In the genomic region with DNA sequence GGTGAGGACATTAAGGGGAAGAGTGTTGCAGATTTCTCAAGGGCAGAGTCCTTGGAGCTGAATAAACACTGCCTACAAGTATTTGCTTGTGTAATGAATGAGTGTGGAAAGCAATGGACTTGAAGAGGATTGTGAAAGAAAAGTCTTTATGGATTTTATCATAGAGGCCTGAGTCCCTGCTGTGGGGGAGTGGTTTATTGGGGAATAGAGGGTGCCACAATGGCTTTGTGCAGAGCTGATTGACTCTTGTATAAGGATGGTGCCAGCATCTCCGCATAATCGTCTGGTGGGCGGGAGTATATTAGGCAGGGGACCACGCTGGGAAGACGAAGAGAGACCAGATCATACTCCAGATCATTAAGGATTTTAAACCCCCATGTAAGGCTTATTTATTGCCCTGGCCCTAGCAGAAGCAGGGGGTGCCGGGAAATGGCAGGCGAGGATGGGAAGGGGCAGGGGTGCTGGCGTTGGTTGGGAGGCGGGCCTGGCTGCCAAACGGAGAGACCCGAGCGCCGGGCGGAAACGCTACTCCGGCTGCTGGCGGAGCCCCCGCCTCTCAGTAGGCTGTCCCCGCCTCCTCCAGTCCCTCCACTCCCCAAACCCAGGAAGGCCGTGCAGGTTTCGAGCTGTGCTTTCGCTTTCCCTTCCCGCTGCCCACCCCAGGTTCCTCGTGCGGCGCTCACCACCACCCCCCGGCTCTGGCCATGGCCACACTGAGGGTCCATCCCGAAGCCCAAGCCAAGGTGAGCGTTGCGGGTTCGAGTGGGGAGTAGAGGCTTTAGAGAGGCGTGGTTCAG, we compare ENCODE assay signal across 1 mouse cellular context.
TF ChIP-seq lines count a peak whose summit lies in the region.

A gene (plus strand): TSS at position 253 of the 797 bp plus-strand sequence.

TF ChIP-seq in CH12.LX, 34 proteins besides CTCF, POLR2A, EP300 and RAD21 (continued from another document):
- TF ChIP-seq ZMIZ1 (IDR thresholded peaks at IDR 0.05; ENCODE audit: low read depth, low read length) = peak; percentile 73; the same call in 1 of the 2 replicates
- TF ChIP-seq UBTF (IDR thresholded peaks at IDR 0.05; ENCODE audit: low read depth, low read length) = 0 out of 2 replicates have a peak, but pooled peaks have one; percentile 35
- no peak for TF ChIP-seq ZNF384 (IDR thresholded peaks at IDR 0.05; ENCODE audit: low read depth, low read length)
- no peak for TF ChIP-seq ZKSCAN1 (IDR thresholded peaks at IDR 0.05; ENCODE audit: borderline replicate concordance, low read depth, low read length)
- peak; percentile 49 for TF ChIP-seq BHLHE40 (IDR thresholded peaks at IDR 0.05; ENCODE audit: low read depth, low read length)
